Mouse (Mus musculus) ES-Bruce4 (cell line): ENCODE results near the gene Tbc1d2b.

Experiments
- CTCF ChIP-seq: IDR thresholded peaks from one replicate; pipeline ENCODE4 v1.8.1; 2011; ENCODE audit warnings: low read depth, low read length
- EP300 ChIP-seq: IDR thresholded peaks from 2 replicates; pipeline ENCODE4 v1.6.1; 2011; ENCODE audit warnings: low read depth, low read length; ENCODE audit not compliant: insufficient read depth
- POLR2A ChIP-seq: IDR thresholded peaks from one replicate; pipeline ENCODE4 v1.8.1; 2011; ENCODE audit warnings: low read length; ENCODE audit not compliant: insufficient read depth

DNA sequence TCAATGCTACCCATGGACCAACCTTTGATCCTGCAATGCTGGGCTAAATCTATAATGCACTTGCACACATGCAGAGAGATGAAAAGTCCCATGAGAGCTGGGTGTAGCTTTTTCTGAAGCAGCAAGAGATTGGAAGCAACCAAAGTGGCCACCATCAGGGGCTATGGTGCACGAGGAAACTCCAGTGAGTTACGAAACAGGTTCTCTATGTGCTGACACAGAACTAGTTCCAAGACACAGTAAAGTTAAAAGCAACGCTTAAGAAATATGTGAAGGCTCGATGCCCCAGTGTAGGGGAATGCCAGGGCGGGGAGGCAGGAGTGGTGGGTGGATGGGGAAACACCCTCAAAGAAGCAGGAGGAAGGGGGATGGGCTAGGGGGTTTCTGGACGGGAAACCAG is 61.9 kb downstream of the Tbc1d2b start:
- TF ChIP-seq POLR2A (no peak), CTCF (no peak), EP300 (no peak)
